Mouse (Mus musculus) embryonic fibroblast, embryonic 13.5 days (primary cell): ENCODE results near the gene Olfr13. TPM values are rescaled to one million over a fixed set of nuclear protein-coding genes. Genes with fewer than 3 reads are reported as not detected.
"Not testable (repeated sequence)": the region's sequence is repeated elsewhere in the genome, so short reads cannot be mapped to it uniquely, and the experiment has no call there.

ENCODE experiments used
- H3K27ac ChIP-seq: 2 replicates; pipeline ENCODE4 v1.5.1; 2012; ENCODE audit warnings: low read length, control low read depth, inconsistent platforms; ENCODE audit not compliant: insufficient read depth
- H3K4me1 ChIP-seq: 2 replicates; pipeline ENCODE4 v1.6.1; 2011; ENCODE audit warnings: low read length; ENCODE audit not compliant: control insufficient read depth, insufficient read depth
- H3K4me3 ChIP-seq: 2 replicates; pipeline ENCODE4 v1.5.1; 2011; ENCODE audit warnings: mild to moderate bottlenecking, control low read depth, low read length; ENCODE audit not compliant: insufficient read depth
- CTCF ChIP-seq: IDR thresholded peaks from 2 replicates; pipeline ENCODE4 v1.5.1; 2011; ENCODE audit warnings: mild to moderate bottlenecking, control low read depth, low read length, moderate library complexity, borderline replicate concordance; ENCODE audit not compliant: insufficient read depth
- POLR2A ChIP-seq: IDR thresholded peaks from 2 replicates; pipeline ENCODE4 v1.6.1; 2011; ENCODE audit warnings: low read depth, mild to moderate bottlenecking, control low read depth, low read length, moderate library complexity
- polyA plus RNA-seq: library from polyadenylated mRNA; stranded (reverse); fragments of >200 nt; gene quantifications from 2 replicates; pipeline ENCODE4 v1.2.4, GENCODE M21; 2011; ENCODE audit warnings: low read depth; ENCODE audit not compliant: missing spikeins, insufficient read length

Olfr13 gene
- polyA plus RNA-seq, 1 experiment: not detected

DNA sequence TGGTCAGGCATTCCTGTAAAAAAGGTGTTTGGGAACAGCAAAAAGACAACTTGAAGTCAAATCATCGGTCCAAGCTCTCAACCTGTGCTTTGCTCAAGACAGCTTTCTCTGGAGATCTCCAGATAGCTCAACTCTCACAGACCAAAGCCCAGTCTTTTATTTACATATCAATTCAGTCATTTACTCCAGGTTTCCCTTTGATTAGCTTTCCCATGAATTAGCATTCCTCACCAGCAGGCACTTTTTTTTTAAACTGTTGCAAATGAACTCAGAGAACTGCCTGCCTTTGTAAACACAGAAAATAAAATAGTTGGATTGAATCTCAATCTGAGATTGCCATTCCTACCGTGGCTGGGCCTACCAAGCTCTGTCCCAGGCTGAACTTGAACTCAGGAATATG, 33.4 kb downstream of the Olfr13 start:
- Histone ChIP-seq H3K4me3 (no peak overlapping the region), H3K27ac (no peak overlapping the region), H3K4me1 (no peaks in the 10 kb centered on the region)
- TF ChIP-seq CTCF (no peak), POLR2A (no peak)

DNA sequence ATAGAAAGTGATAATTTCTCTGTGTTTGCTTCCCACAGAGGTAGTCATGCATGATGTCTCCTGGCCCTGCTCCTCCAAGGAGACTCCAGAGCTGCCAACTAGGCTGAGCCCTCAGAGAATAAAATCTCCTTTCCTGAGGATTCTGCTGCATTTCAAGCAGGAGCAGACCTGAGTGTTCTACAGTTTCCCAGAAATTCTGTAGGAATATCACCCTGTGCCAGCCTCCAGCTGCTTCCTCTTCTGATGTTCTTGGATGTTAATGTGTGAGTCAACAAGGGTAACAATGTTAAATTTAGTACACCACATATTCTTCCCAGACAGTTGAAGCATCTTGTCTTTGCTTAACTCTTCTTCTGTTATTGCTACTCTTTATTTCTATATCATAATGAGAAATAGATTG, 40.9 kb downstream of the Olfr13 start, which contains the start of gene Olfr434:
Gene Olfr434 (plus strand): TSS at position 149 of the 400 bp plus-strand sequence.
- H3K4me1 ChIP-seq, H3K27ac ChIP-seq, H3K4me3 ChIP-seq: not testable (repeated sequence)

Other genes starting within 250 kb of the Olfr13 start
- gene Olfr444, start 223.1 kb upstream of the Olfr13 start, polyA plus RNA-seq: not detected in 2 replicates
- gene Olfr441, start 65.8 kb upstream of the Olfr13 start, polyA plus RNA-seq: not detected in 2 replicates
- gene Olfr237-ps1, start 25.6 kb upstream of the Olfr13 start, polyA plus RNA-seq: not detected in 2 replicates
- not detected in 2 replicates for gene Olfr437, start 8.9 kb upstream of the Olfr13 start, polyA plus RNA-seq
- not detected in 2 replicates for gene Olfr435, start 25.0 kb downstream of the Olfr13 start, polyA plus RNA-seq
- not detected in 2 replicates for gene Olfr434, start 40.9 kb downstream of the Olfr13 start, polyA plus RNA-seq
- not detected in 2 replicates for gene Olfr47, start 59.4 kb downstream of the Olfr13 start, polyA plus RNA-seq
- gene Arhgef5, start 93.4 kb downstream of the Olfr13 start, polyA plus RNA-seq: 28.5 and 43.2 TPM in 2 replicates
- gene Nobox, start 137.4 kb downstream of the Olfr13 start, polyA plus RNA-seq: not detected in 2 replicates